Mouse (Mus musculus) limb, embryonic 14.5 days (tissue): ENCODE measurements around the gene Xpnpep1. TPM values are rescaled to one million over a fixed set of nuclear protein-coding genes. Genes with fewer than 3 reads are reported as not detected.

ENCODE experiments used
- ATAC-seq: fragments of 200-750 bp; cut with Nextera tagmentation; 2 replicates; pipeline ENCODE4 v1.8.0; 2017; ENCODE audit warnings: low read depth, moderate number of reproducible peaks, moderate TSS enrichment; ENCODE audit not compliant: low FRiP score
- DNase-seq: peaks from one replicate; pipeline ENCODE4 v3.0.0-alpha.2; 2015; ENCODE audit warnings: low spot score
- H3K27ac ChIP-seq: fragments of 300-500 bp; sonication (generic); replicated peaks from 2 replicates; pipeline ENCODE4 v1.5.1; 2014; ENCODE audit warnings: low read depth, mild to moderate bottlenecking, low read length, moderate library complexity, mixed read lengths
- H3K27me3 ChIP-seq: fragments of 300-500 bp; sonication (generic); 2 replicates; pipeline ENCODE4 v1.6.1; 2014; ENCODE audit warnings: low read length, mixed read lengths; ENCODE audit not compliant: control insufficient read depth, insufficient read depth
- H3K36me3 ChIP-seq: fragments of 300-500 bp; sonication (generic); 2 replicates; pipeline ENCODE4 v1.6.1; 2014; ENCODE audit warnings: mild to moderate bottlenecking, low read length, moderate library complexity, mixed read lengths; ENCODE audit not compliant: control insufficient read depth, insufficient read depth
- H3K4me1 ChIP-seq: fragments of 300-500 bp; sonication (generic); 2 replicates; pipeline ENCODE4 v1.6.1; 2014; ENCODE audit warnings: antibody characterized with exemption, low read length, mixed read lengths; ENCODE audit not compliant: control insufficient read depth, insufficient read depth
- H3K4me2 ChIP-seq: fragments of 300-500 bp; sonication (generic); replicated peaks from 2 replicates; pipeline ENCODE4 v1.6.1; 2014; ENCODE audit warnings: low read depth, mild to moderate bottlenecking, low read length, moderate library complexity; ENCODE audit not compliant: severe bottlenecking
- H3K4me3 ChIP-seq: fragments of 300-500 bp; sonication (generic); replicated peaks from 2 replicates; pipeline ENCODE4 v1.5.1; 2014; ENCODE audit warnings: low read length
- H3K9ac ChIP-seq: fragments of 300-500 bp; sonication (generic); 2 replicates; pipeline ENCODE4 v1.6.1; 2014; ENCODE audit warnings: mild to moderate bottlenecking, low read depth, low read length, moderate library complexity; ENCODE audit not compliant: severe bottlenecking
- H3K9me3 ChIP-seq: fragments of 300-500 bp; sonication (generic); 2 replicates; pipeline ENCODE4 v1.6.1; 2016; ENCODE audit warnings: low read length; ENCODE audit not compliant: control insufficient read depth
- POLR2A ChIP-seq: fragments of 200-500 bp; IDR thresholded peaks from 2 replicates; pipeline ENCODE4 v1.8.0; 2012; ENCODE audit warnings: inconsistent platforms, mild to moderate bottlenecking, moderate library complexity, borderline replicate concordance; ENCODE audit not compliant: insufficient read depth, insufficient read length; ENCODE audit errors: extremely low read depth
- WGBS: fragments of 180-500 bp; shearing (Covaris S2); extraction: QIAGEN DNeasy Blood & Tissue Kit; methylation state at CpG from one replicate; pipeline ENCODE4 v1.1.7; 2014; 5-methylcytosine and 5-hydroxymethylcytosine counted together
- polyA plus RNA-seq, 2 experiments: library from polyadenylated mRNA; depleted of rRNA in 1 of 2; stranded (reverse) in 1 of 2; unstranded in 1 of 2; fragments of >200 nt; fragmentation: Nextera tagmentation in 1 of 2; extraction: Ambion mirVana in 1 of 2; gene quantifications; 2 replicates each; pipeline versions ENCODE4 v1.2.1 to v1.2.3; 2012 to 2014

Gene Xpnpep1
- polyA plus RNA-seq, 2 experiments, result 101 to 157 TPM

GRCm38 (mm10) chr19:53077278-53077677 is 37.3 kb upstream of the Xpnpep1 start:
- Histone ChIP-seq H3K9ac (no peak overlapping the region), H3K4me1 (peaks cover 51% of the 10 kb centered on the region), H3K27me3 (no peaks in the 10 kb centered on the region), H3K9me3 (no peaks in the 10 kb centered on the region), H3K4me2 (no peak overlapping the region), H3K4me3 (no peak overlapping the region), H3K36me3 (no peaks in the 10 kb centered on the region), H3K27ac (no peak overlapping the region)
- 87% methylated on average over 5 of the region's 5 CpGs for WGBS
- DNase-seq (no peak), ATAC-seq (no peak)
- no peak for TF ChIP-seq POLR2A

DNA sequence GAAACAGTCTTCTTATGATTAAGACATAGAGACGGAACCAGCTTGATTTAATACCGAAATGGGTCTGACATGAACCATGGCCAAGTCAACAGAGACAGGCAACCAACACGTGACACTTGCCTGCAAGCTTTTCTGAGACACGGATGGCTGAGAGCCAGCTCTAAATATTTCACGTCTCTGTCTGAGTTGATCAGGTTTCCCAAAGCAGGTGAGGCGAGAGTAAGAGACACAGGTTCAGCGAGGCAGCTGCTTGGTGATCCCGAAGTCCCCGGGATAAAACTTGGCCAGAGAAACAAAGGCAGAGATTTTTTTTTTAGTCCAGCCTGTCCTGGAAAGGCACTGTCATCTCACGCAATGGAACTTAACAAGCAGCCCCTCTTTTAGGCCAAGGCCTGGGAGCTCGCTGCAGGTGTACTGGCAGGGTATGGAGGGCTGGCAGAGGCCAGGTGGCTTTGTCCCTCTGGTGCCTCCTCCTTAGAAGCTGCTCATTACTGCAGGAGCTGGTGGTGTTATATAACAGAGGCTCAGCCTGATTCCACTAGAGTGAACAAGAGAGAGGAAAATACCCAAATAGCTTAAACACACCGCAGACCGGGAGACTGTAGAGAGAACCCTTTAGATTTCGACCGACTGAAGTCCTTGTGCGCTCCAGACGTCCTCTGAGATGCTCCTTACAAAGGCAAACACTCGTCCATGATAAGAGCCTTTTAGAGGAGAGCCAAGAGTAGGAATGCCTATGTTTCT is 36.4 kb upstream of the Xpnpep1 start:
- no peak for ATAC-seq
- Histone ChIP-seq H3K27ac (peak overlapping the region; percentile 16; the same call in 1 of the 2 replicates), H3K4me1 (peaks cover 50% of the 10 kb centered on the region), H3K27me3 (no peaks in the 10 kb centered on the region), H3K4me3 (no peak overlapping the region), H3K9me3 (no peaks in the 10 kb centered on the region), H3K4me2 (no peak overlapping the region), H3K9ac (no peak overlapping the region), H3K36me3 (no peaks in the 10 kb centered on the region)
- WGBS, result 42% methylated on average over 18 of the region's 18 CpGs
- TF ChIP-seq POLR2A, result no peak
- DNase-seq, result peak; percentile 39

GRCm38 (mm10) chr19:53075896-53076237 is 35.9 kb upstream of the Xpnpep1 start:
- no peak overlapping the region for H3K4me2 ChIP-seq
- 68% methylated on average over 11 of the region's 11 CpGs for WGBS

DNA sequence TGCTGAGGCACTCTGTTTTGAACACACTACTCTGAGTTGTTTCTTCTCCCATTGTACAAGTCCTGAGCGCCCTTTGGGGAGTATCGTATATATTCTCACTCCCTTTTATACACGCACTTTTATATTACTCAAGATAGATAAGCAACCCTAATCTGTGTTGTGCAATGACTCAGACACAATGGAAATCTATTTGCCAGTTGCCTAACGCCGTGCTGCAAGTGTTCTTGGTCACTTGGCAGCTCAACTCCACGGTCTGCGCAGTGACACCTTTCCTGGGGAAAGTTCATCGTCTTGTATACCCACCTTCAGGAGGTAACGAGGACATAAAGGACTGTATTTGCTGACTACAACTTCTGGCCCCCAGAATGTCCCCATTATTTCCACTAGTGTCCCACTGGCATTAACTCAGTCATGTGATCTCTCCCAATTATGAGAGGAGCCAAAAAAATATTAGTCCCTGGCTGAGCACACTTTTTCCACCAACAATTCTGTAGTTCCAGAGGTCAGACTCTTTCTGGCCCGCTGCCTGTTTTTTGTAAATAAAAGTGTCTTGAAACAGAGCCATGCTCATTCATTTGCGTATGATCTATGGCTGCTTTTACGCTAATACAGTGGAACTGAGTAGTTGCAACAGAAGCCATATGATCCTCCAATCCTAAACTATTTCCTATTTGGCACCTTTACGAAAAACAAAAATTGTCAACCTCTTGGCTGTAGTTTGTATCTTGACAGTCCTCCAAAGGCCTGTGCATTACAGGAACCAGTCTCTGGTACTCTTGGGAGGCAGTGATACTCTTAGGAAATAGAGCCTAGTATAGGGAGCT is 35.1 kb upstream of the Xpnpep1 start:
- TF ChIP-seq POLR2A, result no peak
- ATAC-seq (no peak), DNase-seq (peak; percentile 56)
- peaks cover 45% of the 10 kb centered on the region for H3K4me1 ChIP-seq
- no peaks in the 10 kb centered on the region for H3K27me3 ChIP-seq
- no peak overlapping the region for H3K4me3 ChIP-seq
- no peak overlapping the region for H3K9ac ChIP-seq
- H3K27ac ChIP-seq, result no peak overlapping the region; the same call in 1 of the 2 replicates
- no peaks in the 10 kb centered on the region for H3K9me3 ChIP-seq
- H3K4me2 ChIP-seq, result no peak overlapping the region
- no peaks in the 10 kb centered on the region for H3K36me3 ChIP-seq
- WGBS, result 71% methylated on average over 13 of the region's 13 CpGs

More at GRCm38 (mm10) chr19:53075896-53076237, 35.9 kb upstream of the Xpnpep1 start:
- H3K36me3 ChIP-seq, result no peaks in the 10 kb centered on the region
- ATAC-seq (no peak), DNase-seq (no peak)
- no peak overlapping the region for H3K9ac ChIP-seq
- 0 out of 2 replicates have a peak overlapping the region, but pooled peaks have one; percentile 16 for H3K27ac ChIP-seq
- H3K9me3 ChIP-seq, result no peaks in the 10 kb centered on the region
- H3K4me1 ChIP-seq, result peaks cover 50% of the 10 kb centered on the region
- no peaks in the 10 kb centered on the region for H3K27me3 ChIP-seq
- no peak for TF ChIP-seq POLR2A
- no peak overlapping the region for H3K4me3 ChIP-seq

DNA sequence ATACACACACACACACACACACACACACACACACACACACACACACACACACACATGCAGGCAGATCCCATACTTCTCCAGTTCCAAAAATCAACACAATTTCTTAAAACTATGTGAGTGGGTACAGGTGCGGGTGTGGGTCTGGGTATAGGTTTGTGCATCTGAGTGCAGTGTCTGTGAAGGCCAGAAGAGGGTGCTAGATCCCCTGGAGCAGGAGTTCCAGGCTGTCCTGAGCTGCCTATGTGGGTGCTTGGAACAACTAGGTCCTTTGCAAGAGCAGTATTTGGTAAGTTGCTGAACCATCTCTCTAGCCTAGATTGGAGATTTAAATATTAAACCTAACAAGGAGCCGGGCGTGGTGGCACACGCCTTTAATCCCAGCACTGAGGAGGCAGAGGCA is 33.5 kb upstream of the Xpnpep1 start:
- 97% methylated on average over 4 of the region's 4 CpGs for whole genome bisulfite sequencing
- DNase-seq, result no peak
- Histone ChIP-seq H3K9me3 (no peaks in the 10 kb centered on the region), H3K4me2 (no peak overlapping the region), H3K27me3 (no peaks in the 10 kb centered on the region), H3K4me3 (no peak overlapping the region), H3K27ac (no peak overlapping the region), H3K9ac (no peak overlapping the region), H3K36me3 (no peaks in the 10 kb centered on the region), H3K4me1 (peaks cover 42% of the 10 kb centered on the region)
- ATAC-seq, result no peak
- TF ChIP-seq POLR2A, result no peak
